Comparison of ENCODE assay signal across 14 mouse cellular contexts in the genomic region with DNA sequence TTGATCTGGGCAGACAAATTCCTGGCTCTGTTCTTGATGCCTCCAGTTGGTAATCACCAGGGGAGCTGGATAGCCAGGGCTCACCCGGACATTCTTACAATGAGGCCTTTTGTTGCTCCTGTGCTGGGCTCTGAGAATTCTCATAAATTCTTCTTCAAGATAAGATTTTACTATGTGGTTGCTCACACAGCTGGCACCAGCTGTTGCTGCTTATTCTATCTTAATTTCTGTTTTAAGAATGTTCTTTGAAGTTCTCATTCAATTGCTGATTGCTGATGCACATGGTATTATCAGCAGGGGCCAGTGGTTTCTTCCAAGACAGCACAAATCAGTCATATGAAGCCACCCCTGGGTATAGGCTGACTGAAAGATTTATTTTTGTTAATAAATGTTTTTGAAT. TPM values are rescaled to one million over a fixed set of nuclear protein-coding genes. Genes with fewer than 3 reads are reported as not detected.
DNase-seq lines count a peak whose midpoint lies in the region; ATAC-seq and TF ChIP-seq lines count a peak whose summit lies in the region.
"Had no signal": no experiment of that assay in that cellular context is flagged by ENCODE, and none has a peak within 500 bp of the region (broad histone marks: within the 10 kb centered on the region; RNA-seq: fewer than 3 reads in every experiment).

No protein-coding gene starts in this region.

- WGBS in stomach, postnatal 0 days, result 42% methylated on average over 1 of the region's 1 CpGs

- no peaks in the 10 kb centered on the region for H3K27me3 ChIP-seq in stomach, postnatal 0 days (ENCODE audit: control insufficient read depth, insufficient read depth, low read length)
- H3K27me3 ChIP-seq: heart, embryonic 15.5 days; neural tube, embryonic 12.5 days had no signal

- ATAC-seq in stomach, postnatal 0 days (ENCODE audit: low FRiP score, low TSS enrichment), result no peak
- ATAC-seq: activated CD4-positive, CD25-positive, alpha-beta regulatory T cell, adult 4 months; forebrain, postnatal 0 days had no signal

- H3K36me3 ChIP-seq in stomach, postnatal 0 days (ENCODE audit: control insufficient read depth, insufficient read depth, low read length), result no peaks in the 10 kb centered on the region
- H3K36me3 ChIP-seq: heart, embryonic 15.5 days; neural tube, embryonic 12.5 days had no signal

- H3K4me3 ChIP-seq in stomach, postnatal 0 days (ENCODE audit: low read depth, low read length), result no peak overlapping the region
- H3K4me3 ChIP-seq: heart, embryonic 15.5 days; neural tube, embryonic 12.5 days had no signal

- no peak overlapping the region for H3K9ac ChIP-seq in stomach, postnatal 0 days (ENCODE audit: low read length)
- H3K9ac ChIP-seq: forebrain, postnatal 0 days; heart, embryonic 15.5 days; neural tube, embryonic 12.5 days had no signal

- DNase-seq in embryo, embryonic 11.5 days (ENCODE audit: low read depth, low spot score), result peak; percentile 14
- no peak for DNase-seq in embryo, embryonic 11 days
- DNase-seq in 3T3-L1 (ENCODE audit: low read depth, low spot score), result peak; percentile 43
- DNase-seq in kidney, adult 11 months, result peak; percentile 22
- DNase-seq in kidney, postnatal 4 days, result peak; percentile 79 to 82
- DNase-seq in cerebellum, postnatal 14 days, result no peak
- no peak for DNase-seq in urinary bladder, adult 2 months (ENCODE audit: low spot score)
- DNase-seq in stomach, postnatal 0 days (ENCODE audit: low spot score), result no peak
- DNase-seq: forebrain, postnatal 0 days had no signal

- no peak for TF ChIP-seq CTCF in stomach, postnatal 0 days (IDR thresholded peaks at IDR 0.05; ENCODE audit: low read depth)

- H3K27ac ChIP-seq in stomach, postnatal 0 days (replicated peaks), result no peak overlapping the region
- H3K27ac ChIP-seq: heart, embryonic 15.5 days; neural tube, embryonic 12.5 days had no signal

- H3K4me1 ChIP-seq in stomach, postnatal 0 days (replicated peaks; ENCODE audit: control insufficient read depth, insufficient read depth), result no peaks in the 10 kb centered on the region
- H3K4me1 ChIP-seq: heart, embryonic 15.5 days; neural tube, embryonic 12.5 days had no signal

- no peak overlapping the region for H3K4me2 ChIP-seq in stomach, postnatal 0 days (replicated peaks; ENCODE audit: low read depth)
- H3K4me2 ChIP-seq: heart, embryonic 15.5 days; neural tube, embryonic 12.5 days had no signal

- no peak for TF ChIP-seq EP300 in stomach, postnatal 0 days (optimal IDR thresholded peaks at IDR 0.05)

- H3K9me3 ChIP-seq in stomach, postnatal 0 days (ENCODE audit: control insufficient read depth, low read length), result no peaks in the 10 kb centered on the region
- H3K9me3 ChIP-seq: heart, embryonic 15.5 days; neural tube, embryonic 12.5 days had no signal

RNA-seq across cellular contexts. Expression of gene Car1, which starts 21.0 kb away (rescaled TPM):
- polyA plus RNA-seq in urinary bladder, adult 2 months (2012; rRNA removed), result 0.21 TPM in 2 replicates
- polyA plus RNA-seq in stomach, postnatal 0 days (2015; fragmentation: Nextera tagmentation; extraction: Ambion mirVana), result 0.10 and 0.11 TPM in 2 replicates
- polyA plus RNA-seq: intestine, embryonic 14.5 days; neural tube, embryonic 12.5 days; stomach, embryonic 14.5 days had no signal

Comparison
In these comparisons a context has a peak if more than half of its experiments do, and no peak if none do; other contexts are left out.
1. DNase-seq: peak in embryo, embryonic 11.5 days (single experiment), 3T3-L1 (single experiment), kidney, adult 11 months (single experiment) and kidney, postnatal 4 days (2 of 2); none in embryo, embryonic 11 days (single experiment), cerebellum, postnatal 14 days (0 of 2), urinary bladder, adult 2 months (single experiment) and stomach, postnatal 0 days (single experiment).